Mouse (Mus musculus) embryonic facial prominence, embryonic 10.5 days (tissue): Measurements from ENCODE around the gene Olfr576. TPM values are rescaled to one million over a fixed set of nuclear protein-coding genes. Genes with fewer than 3 reads are reported as not detected.

ENCODE experiments used
- DNase-seq: peaks from one replicate; pipeline ENCODE4 v3.0.0-alpha.2; 2017; ENCODE audit warnings: low spot score
- H3K27ac ChIP-seq: fragments of 300-500 bp; sonication (generic); replicated peaks from 2 replicates; pipeline ENCODE4 v1.5.1; 2016; ENCODE audit warnings: mild to moderate bottlenecking
- H3K27me3 ChIP-seq: fragments of 300-500 bp; sonication (generic); replicated peaks from 2 replicates; pipeline ENCODE4 v1.6.1; 2016; ENCODE audit warnings: low read depth, mild to moderate bottlenecking; ENCODE audit not compliant: poor library complexity, severe bottlenecking
- H3K36me3 ChIP-seq: fragments of 300-500 bp; sonication (generic); replicated peaks from 2 replicates; pipeline ENCODE4 v1.6.1; 2016; ENCODE audit warnings: mild to moderate bottlenecking, moderate library complexity
- H3K4me1 ChIP-seq: fragments of 300-500 bp; sonication (generic); 2 replicates; pipeline ENCODE4 v1.6.1; 2016
- H3K4me3 ChIP-seq: fragments of 300-500 bp; sonication (generic); 2 replicates; pipeline ENCODE4 v1.5.1; 2016; ENCODE audit warnings: mild to moderate bottlenecking, moderate library complexity
- H3K9me3 ChIP-seq: fragments of 300-500 bp; sonication (generic); 2 replicates; pipeline ENCODE4 v1.6.1; 2016; ENCODE audit warnings: mild to moderate bottlenecking
- WGBS: fragments of 180-500 bp; shearing (Covaris S2); methylation state at CpG from one replicate; pipeline ENCODE4 v1.1.7; 2016; 5-methylcytosine and 5-hydroxymethylcytosine counted together
- polyA plus RNA-seq: library from polyadenylated mRNA; unstranded; fragments of >200 nt; fragmentation: Nextera tagmentation; extraction: Ambion mirVana; gene quantifications from 2 replicates; pipeline ENCODE4 v1.2.1, GENCODE M21; 2016

Gene Olfr576
- polyA plus RNA-seq, result not detected in 2 replicates

DNA sequence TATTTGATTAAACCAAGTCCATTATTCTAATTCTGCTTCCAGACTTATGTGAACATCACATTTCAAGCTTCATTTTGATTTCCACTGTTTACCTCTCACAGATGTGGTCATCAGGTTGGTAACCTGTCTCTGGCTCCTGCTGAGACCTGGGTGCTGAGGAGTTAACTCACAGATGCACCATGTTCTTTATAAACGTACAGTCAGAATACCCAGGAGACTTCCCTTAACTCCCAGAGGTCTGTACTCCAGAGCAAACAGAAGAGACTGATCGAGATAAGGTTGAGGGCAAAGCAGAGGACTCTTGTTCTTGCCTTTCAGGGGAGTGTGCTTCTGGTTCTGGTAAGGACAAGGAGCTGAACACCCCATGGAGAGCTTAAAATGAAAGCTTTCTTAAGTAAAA lies at the start of gene Olfr576:
TSS of gene Olfr576 (plus strand) at position 301 of the 400 bp plus-strand sequence.
- H3K4me3 ChIP-seq, result no peak within 1 kb of the TSS
- H3K4me1 ChIP-seq, result no peaks in the 10 kb centered on the region
- H3K27ac ChIP-seq, result no peak within 1 kb of the TSS
- no peaks in the 10 kb centered on the region for H3K36me3 ChIP-seq
- H3K9me3 ChIP-seq, result no peaks in the 10 kb centered on the region
- H3K27me3 ChIP-seq, result no peaks in the 10 kb centered on the region
- no peak for DNase-seq
- 60% methylated on average over 2 of the region's 2 CpGs for WGBS

GRCm38 (mm10) chr7:102915261-102915660 lies 47.2 kb upstream of the Olfr576 start:
- WGBS, result 58% methylated on average over 1 of the region's 1 CpGs
- no peak overlapping the region for H3K27ac ChIP-seq
- DNase-seq, result no peak
- H3K36me3 ChIP-seq, result no peaks in the 10 kb centered on the region
- H3K4me3 ChIP-seq, result no peak overlapping the region
- no peaks in the 10 kb centered on the region for H3K4me1 ChIP-seq
- no peaks in the 10 kb centered on the region for H3K27me3 ChIP-seq
- H3K9me3 ChIP-seq, result no peaks in the 10 kb centered on the region

DNA sequence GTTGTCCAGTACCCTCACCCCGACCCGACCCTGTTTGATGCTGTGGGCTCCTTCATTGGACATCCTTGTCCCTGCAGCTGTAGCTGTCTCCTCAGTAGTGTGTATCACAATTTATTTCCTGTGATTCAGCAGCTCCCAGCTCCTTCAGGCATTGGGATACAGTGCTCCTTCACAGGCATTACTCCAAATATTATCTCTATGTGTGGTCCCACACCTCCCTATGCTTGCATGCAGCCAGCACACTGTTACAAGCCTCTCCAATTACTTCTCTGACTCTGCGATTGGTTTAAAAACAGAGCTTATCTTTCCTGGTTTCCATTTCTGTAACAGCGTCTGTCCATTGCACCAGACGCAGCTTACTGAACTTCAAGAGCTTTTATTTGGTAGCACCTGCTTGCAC lies 46.1 kb upstream of the Olfr576 start:
- no peak overlapping the region for H3K27ac ChIP-seq
- no peaks in the 10 kb centered on the region for H3K4me1 ChIP-seq
- DNase-seq, result no peak
- no peaks in the 10 kb centered on the region for H3K9me3 ChIP-seq
- H3K4me3 ChIP-seq, result no peak overlapping the region
- H3K36me3 ChIP-seq, result no peaks in the 10 kb centered on the region
- WGBS, result 72% methylated on average over 5 of the region's 5 CpGs
- H3K27me3 ChIP-seq, result no peaks in the 10 kb centered on the region

GRCm38 (mm10) chr7:102917032-102917875 lies 45.2 kb upstream of the Olfr576 start, which contains the start of gene Olfr571:
Gene Olfr571 (minus strand): TSS chr7:102917536.
- Histone ChIP-seq H3K27me3 (no peaks in the 10 kb centered on the region), H3K4me3 (no peak within 1 kb of the TSS), H3K36me3 (no peaks in the 10 kb centered on the region), H3K4me1 (no peaks in the 10 kb centered on the region), H3K9me3 (no peaks in the 10 kb centered on the region), H3K27ac (no peak within 1 kb of the TSS)
- no peak for DNase-seq
- WGBS, result 54% methylated on average over 4 of the region's 4 CpGs

DNA sequence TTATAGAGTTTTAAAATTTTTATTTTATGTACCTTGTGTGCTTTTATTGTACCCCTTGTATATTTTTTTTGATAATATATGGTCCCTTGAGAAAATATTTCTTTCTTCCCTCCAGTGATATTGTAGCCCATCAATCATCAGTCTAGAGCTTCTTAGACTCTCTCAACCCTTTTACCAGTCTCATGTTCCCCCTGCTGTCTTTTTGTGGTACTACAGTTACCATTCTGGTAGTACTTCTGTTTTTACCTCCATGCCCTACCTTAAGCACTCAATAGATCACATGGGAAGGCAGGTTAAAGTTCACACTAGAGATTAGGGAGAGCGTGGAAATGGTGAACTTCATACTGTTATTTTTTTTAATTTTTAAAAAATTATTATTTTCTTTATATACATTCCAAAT lies 42.8 kb upstream of the Olfr576 start:
- no peaks in the 10 kb centered on the region for H3K36me3 ChIP-seq
- H3K27me3 ChIP-seq, result no peaks in the 10 kb centered on the region
- H3K27ac ChIP-seq, result no peak overlapping the region
- 21% methylated on average over 1 of the region's 1 CpGs for WGBS
- no peaks in the 10 kb centered on the region for H3K4me1 ChIP-seq
- no peaks in the 10 kb centered on the region for H3K9me3 ChIP-seq
- DNase-seq, result no peak
- H3K4me3 ChIP-seq, result no peak overlapping the region

DNA sequence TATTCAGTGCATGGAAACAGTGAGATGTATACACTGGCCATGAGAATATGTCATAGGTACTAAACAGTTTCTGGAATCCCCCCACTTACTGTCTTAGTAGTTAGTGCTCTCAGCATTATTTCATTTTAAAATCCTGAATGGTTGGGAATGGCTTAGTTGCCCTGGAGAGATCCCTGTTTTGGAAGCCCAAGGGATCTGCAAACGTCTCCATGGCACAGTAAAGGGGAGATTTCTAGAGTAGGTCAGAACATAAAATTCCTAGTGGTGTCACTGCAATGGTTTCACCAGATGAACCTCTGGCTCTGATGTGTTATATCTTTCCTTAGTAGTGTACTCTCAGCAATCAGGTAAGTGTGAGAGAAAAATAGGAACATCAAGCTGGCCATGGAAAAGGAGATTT lies 38.4 kb upstream of the Olfr576 start, which contains the start of gene Olfr572:
TSS of gene Olfr572 (plus strand) at position 301 of the 400 bp plus-strand sequence.
- Histone ChIP-seq H3K4me3 (no peak within 1 kb of the TSS), H3K36me3 (no peaks in the 10 kb centered on the region), H3K4me1 (no peaks in the 10 kb centered on the region), H3K27me3 (no peaks in the 10 kb centered on the region), H3K27ac (no peak within 1 kb of the TSS), H3K9me3 (no peaks in the 10 kb centered on the region)
- DNase-seq, result no peak
- 66% methylated on average over 1 of the region's 1 CpGs for WGBS

- H3K27me3 ChIP-seq, result no peaks in the 10 kb centered on the region
- WGBS, result 73% methylated on average over 3 of the region's 3 CpGs
- H3K9me3 ChIP-seq, result no peaks in the 10 kb centered on the region
- no peak overlapping the region for H3K4me3 ChIP-seq
- DNase-seq, result no peak
- H3K27ac ChIP-seq, result no peak overlapping the region
- H3K4me1 ChIP-seq, result no peaks in the 10 kb centered on the region
- no peaks in the 10 kb centered on the region for H3K36me3 ChIP-seq
Measured at GRCm38 (mm10) chr7:102927105-102927504, 35.4 kb upstream of the Olfr576 start.

DNA sequence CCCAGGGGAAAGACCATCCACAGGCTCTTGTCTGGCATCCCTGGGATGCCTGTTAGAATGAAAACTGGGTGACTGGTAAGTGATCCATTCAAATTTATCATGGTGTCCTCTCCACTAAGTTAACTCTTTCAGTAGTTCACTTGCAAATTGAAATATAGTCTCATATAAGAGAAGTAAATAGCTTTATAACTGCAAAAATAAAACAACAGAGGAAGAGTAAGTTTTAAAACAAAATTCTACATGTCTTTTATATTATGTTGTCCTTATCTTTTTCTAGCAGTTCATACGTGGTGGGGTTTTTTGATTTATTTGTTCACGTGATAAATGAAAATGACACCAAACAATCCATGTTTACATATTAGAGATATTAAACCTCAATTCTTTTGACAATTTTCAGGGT lies 20.0 kb upstream of the Olfr576 start, which contains the start of gene Olfr573-ps1:
TSS of gene Olfr573-ps1 (minus strand) at position 101 of the 400 bp plus-strand sequence.
- Histone ChIP-seq H3K9me3 (no peaks in the 10 kb centered on the region), H3K4me1 (no peaks in the 10 kb centered on the region), H3K36me3 (no peaks in the 10 kb centered on the region), H3K4me3 (no peak within 1 kb of the TSS), H3K27ac (no peak within 1 kb of the TSS), H3K27me3 (no peaks in the 10 kb centered on the region)
- no peak for DNase-seq
- WGBS, result 92% methylated on average over 2 of the region's 2 CpGs

GRCm38 (mm10) chr7:102943417-102943816 lies 19.0 kb upstream of the Olfr576 start:
- Histone ChIP-seq H3K27ac (no peak overlapping the region), H3K36me3 (no peaks in the 10 kb centered on the region), H3K4me3 (no peak overlapping the region), H3K27me3 (no peaks in the 10 kb centered on the region), H3K9me3 (no peaks in the 10 kb centered on the region), H3K4me1 (no peaks in the 10 kb centered on the region)
- no peak for DNase-seq
- 83% methylated on average over 1 of the region's 1 CpGs for WGBS

DNA sequence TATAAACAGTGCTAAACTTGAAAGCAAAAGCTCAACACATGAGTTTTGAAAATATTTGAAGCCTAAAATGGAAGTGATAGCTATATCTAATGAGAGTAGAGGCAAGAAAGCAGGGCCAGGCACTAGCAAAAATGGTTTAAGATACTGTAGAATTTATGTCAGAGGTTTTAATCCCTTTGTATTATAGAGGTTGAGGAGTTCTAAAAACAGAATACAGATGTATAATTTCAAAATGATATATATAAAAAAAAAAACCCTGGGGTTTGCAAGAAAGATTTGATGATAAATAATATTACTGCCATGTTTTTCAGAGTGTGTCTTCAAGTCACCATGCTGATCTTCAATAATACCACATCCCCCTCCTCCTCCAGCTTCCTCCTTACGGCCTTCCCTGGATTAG lies 14.3 kb upstream of the Olfr576 start, which contains the start of gene Olfr574:
TSS of gene Olfr574 (plus strand) at position 301 of the 400 bp plus-strand sequence.
- no peak for DNase-seq
- Histone ChIP-seq H3K27ac (no peak within 1 kb of the TSS), H3K27me3 (no peaks in the 10 kb centered on the region), H3K9me3 (no peaks in the 10 kb centered on the region), H3K4me1 (no peaks in the 10 kb centered on the region), H3K36me3 (no peaks in the 10 kb centered on the region), H3K4me3 (no peak within 1 kb of the TSS)
- WGBS, result 85% methylated on average over 1 of the region's 1 CpGs

- Histone ChIP-seq H3K4me3 (no peak overlapping the region), H3K36me3 (no peaks in the 10 kb centered on the region), H3K4me1 (no peaks in the 10 kb centered on the region), H3K9me3 (no peaks in the 10 kb centered on the region), H3K27ac (no peak overlapping the region), H3K27me3 (no peaks in the 10 kb centered on the region)
- 75% methylated on average over 1 of the region's 1 CpGs for WGBS
- no peak for DNase-seq
Measured at GRCm38 (mm10) chr7:102950732-102951131, 11.7 kb upstream of the Olfr576 start.

GRCm38 (mm10) chr7:102958137-102958536 lies 4.3 kb upstream of the Olfr576 start:
- no peak overlapping the region for H3K27ac ChIP-seq
- no peaks in the 10 kb centered on the region for H3K9me3 ChIP-seq
- no peaks in the 10 kb centered on the region for H3K4me1 ChIP-seq
- no peaks in the 10 kb centered on the region for H3K27me3 ChIP-seq
- 77% methylated on average over 3 of the region's 3 CpGs for WGBS
- no peak overlapping the region for H3K4me3 ChIP-seq
- no peaks in the 10 kb centered on the region for H3K36me3 ChIP-seq
- DNase-seq, result no peak

- DNase-seq, result no peak
- no peaks in the 10 kb centered on the region for H3K36me3 ChIP-seq
- no peaks in the 10 kb centered on the region for H3K9me3 ChIP-seq
- no peaks in the 10 kb centered on the region for H3K27me3 ChIP-seq
- H3K4me1 ChIP-seq, result no peaks in the 10 kb centered on the region
- no peak within 1 kb of the TSS for H3K4me3 ChIP-seq
- 83% methylated on average over 1 of the region's 1 CpGs for WGBS
- no peak within 1 kb of the TSS for H3K27ac ChIP-seq
Measured at GRCm38 (mm10) chr7:102958593-102958992, 3.9 kb upstream of the Olfr576 start, which contains the start of gene Olfr575. Gene Olfr575 (minus strand): TSS chr7:102958775.
